Mouse (Mus musculus) neural tube, embryonic 10.5 days (tissue): ENCODE measurements at regions not wholly inside any gene's neighbourhood (a gene's known extent, or its start where the extent isn't known, plus 50 kb on each side); places are given as distances from the start of the nearest gene placed in this dataset.

Experiments used
- DNase-seq: peaks from one replicate; pipeline ENCODE4 v3.0.0-alpha.2; 2017; ENCODE audit warnings: low spot score; ENCODE audit errors: extremely low spot score

DNA sequence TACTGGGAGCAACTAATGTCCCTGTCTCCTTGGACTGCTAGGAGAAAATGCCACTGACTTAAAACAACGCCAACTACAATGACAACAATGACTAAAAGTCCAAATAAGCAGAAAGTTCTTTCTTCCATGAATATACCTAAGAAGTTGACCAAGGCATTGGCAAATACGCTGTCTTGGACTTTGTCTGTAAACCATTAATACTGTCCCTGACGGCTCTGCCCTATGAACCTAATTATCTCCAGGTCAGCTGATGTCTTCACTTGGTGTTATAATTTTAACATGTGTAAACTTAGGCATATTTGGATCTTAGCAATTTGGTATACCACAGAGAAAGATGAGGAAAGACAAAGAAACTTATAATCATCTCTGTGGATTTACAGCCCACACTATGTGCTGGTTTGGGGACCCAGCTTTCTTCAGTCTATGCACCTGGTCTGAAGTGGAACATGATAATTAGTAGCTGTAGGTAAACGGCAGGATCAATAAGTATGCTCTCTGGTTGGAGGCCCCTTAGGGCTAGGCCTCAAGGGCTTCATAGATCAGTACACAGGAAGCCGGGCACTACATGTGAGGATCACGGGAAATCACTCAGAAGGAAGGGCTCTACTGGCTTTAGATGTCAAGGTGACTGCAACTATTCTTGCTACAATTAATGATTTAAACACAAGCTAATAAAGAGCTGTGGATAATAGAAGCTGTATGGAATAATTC, 380.3 kb upstream of the Adgrl2 start:
- no peak for DNase-seq

DNA sequence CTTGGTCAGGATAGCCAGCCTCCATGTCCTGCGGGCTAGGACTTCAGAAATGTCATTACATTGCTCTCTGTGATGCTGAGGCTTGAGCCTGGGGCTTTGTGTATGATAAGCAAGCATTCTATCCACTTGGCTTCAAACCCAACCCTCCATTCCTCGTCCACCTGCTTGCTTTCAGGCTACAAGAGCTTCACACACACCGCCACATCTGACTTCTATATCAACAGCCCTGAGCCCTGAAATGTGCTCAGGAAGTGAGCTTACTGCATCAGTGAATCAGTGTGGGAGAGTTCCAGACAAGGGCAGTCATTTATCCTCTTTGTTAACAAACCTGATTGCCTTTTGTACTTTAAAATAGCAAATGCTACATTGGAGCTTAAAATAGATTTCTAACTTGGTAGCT, 377.5 kb upstream of the Adgrl2 start:
- DNase-seq: no peak

DNA sequence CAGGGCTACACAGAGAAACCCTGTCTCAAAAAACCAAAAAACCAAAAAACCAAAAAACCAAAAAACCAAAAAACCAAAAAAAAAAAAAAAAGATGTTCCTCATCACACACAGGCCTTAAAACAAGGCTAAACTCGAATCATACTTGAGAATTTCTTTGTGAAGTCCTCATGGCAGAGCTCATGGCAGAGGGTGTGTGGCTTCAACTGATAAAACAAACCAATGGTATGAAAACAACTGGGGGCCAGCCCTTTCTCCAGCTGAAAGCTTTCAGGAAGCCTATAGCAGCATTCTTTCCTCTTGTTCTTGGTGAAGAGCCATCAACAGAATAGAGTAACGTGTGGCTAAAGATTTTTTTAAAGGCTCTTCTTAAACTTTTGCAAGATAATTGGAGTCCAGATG, 369.8 kb upstream of the Adgrl2 start:
- DNase-seq: no peak

DNA sequence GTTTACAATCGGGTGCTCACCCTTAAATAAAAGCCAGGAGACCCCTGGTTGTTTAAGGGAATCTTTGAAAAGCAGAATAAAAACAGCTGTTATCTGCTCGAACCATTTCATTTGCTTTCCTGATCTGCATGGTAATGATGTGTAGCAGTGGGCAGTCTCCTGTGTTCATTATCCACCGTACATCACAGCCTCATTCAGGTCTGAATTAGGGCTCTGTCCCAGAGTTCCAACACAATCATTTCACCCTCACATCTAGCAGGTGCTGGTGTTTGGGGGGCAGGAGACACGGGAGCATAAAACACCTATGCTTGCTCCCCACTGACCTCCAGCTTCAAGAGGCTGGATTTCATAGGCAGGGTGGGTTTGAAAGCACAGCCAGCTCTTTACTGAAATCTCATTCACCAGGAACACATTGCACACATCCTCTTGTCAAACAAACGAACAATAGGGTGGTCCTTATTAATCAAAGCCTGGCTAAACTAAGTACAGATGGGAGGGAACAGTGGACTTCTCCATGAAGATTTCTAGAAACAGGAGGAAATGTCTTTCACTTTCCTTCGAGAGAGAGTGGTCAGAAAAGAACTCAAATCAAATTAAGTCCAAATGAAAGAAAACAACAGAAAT, 368.3 kb upstream of the Adgrl2 start:
- DNase-seq: no peak

DNA sequence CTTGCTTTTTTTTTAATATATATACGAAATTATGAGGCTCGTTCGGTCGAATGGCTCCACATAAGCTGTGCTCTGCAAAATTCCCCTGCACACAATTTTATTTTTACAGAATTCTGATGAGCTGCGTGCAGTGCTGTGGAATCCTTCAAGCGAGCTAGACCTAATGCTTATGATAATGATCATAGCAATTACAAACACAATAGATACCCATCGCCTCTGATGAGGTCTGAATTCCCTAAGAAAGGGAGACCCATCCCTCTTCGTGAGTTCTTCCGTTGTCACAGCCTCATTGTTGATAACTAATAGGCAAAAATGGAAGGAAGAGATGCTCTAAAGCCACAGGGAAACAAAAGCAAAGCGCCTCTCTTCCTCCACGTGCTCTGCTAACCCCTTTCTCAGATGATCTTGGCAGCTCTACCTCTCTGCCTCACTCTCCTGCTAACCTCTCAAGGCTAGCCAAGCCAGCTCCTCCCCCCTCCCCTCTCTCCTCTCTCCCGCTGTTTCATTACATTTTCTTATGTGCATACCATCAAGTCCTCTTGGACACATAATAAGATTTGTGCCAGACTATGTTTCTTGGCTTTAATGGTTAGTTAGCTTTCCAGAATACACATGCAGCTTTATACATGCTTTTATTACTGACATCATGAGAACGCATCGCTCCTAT, 367.7 kb upstream of the Adgrl2 start:
- no peak for DNase-seq

DNA sequence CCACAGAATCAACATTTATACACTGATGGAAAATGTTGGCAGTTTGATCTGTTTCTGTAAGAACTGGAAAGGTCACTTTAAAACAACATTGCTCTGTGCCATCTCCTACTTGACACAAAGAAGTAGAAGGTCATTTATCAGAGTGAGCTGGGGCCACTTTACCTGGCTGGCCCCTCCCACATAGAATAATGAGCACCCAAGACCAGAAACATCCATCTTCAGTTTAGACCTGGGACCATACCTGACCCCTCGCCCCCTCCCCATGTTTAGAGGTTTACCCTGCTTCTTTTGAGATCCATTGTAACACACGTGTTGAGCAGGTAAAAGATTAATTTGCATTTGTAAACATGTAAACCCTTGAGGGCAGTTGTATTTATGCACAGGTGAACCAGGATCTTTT, 366.8 kb upstream of the Adgrl2 start:
- no peak for DNase-seq

DNA sequence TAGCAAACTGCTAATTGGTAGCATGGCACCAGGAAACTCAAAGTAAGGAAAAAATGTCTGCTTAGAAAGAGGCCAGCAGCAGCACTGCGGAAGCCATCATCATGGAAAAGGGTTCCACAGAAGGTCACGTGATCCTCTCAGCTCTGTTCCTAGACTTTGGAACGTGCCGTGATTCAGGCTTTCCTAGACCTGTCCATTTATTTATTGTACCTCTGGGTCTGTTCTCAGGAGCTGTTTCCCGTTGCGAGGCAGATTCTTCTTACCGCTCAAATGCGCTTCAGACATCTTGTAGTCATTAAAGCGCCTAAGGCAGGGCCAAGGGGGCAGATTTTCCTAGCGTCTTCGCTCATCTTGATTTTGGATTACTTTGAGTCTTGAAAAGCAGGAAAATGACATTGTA, 365.0 kb upstream of the Adgrl2 start:
- no peak for DNase-seq

DNA sequence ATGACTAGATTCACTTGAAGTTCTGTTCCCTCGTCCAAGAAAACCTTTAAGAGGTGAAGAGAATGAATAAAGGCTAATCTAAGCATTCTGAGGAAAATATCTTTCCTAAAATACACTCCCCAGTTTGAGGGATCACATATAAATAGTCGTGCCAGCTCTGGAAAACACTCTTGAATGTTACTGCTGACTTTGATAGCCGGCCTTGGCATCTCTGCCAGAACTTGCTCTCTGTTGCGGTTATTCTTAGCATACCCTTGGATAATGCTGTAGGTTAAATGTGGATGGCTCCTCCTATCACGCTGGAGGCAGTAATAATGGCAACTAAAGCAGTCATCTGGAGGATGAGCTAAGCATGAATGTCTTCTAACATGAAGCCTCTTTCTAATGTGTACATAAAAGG, 363.6 kb upstream of the Adgrl2 start:
- no peak for DNase-seq

DNA sequence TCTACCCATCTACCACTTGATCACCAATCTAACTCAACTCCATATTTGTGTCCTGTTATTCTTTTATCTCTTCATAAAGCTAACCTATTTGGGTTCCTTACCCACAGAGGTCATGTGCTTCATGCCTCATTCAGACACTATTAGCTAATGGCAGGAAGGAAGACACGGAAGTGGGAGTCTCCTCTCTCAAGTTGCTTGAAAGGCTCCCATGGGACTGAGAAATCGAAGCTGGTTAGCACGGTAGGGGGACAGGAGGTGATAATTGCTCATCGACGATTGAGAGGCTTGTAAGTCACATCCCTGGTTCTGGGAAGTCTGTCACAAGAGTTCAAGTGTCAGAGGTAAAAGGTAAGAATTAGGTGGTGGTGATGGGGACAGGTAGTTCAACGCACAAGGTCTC, 362.2 kb upstream of the Adgrl2 start:
- DNase-seq: no peak

DNA sequence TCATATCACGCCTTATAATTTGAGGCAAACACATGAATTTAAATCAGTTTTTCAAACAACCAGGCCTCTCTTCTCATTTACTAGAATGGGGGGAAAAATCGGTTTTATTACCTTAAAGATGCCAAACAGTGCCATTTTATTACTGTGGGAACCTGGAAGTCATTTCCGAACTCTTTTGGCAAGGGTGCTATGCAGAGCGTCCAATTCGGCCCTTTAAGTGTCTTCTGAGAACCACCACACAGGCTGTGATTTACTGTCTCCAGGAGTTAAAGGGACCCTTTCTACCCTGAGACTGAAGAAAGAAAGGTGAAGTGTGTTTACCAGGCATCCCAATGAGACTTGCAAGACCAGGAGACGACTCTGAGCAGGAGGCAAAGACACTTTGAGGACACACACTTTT, 359.4 kb upstream of the Adgrl2 start:
- DNase-seq: no peak

DNA sequence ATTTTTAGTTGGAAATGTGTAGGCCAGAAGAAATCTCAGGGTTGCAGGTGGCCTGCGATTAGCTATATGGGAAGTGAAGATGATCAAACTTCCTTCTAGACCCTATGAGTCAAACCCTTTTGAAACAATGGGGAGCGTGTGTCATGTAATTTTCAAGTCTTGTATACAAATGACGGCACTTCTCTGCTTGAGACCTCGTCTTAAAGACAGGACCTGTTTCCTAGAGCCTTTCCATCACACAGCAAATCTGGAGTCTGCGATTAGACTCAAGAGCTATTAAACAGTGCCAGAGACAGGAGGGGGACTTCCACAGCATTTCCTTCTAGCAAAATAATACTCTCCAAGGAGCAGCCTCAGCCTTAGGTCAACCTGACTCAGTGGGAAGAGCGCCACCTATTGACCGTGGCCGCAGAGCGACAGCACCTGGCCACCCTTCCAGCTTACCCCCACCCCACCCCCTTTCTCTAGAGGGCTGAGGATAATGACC, 358.9 kb upstream of the Adgrl2 start:
- peak; percentile 46 for DNase-seq

DNA sequence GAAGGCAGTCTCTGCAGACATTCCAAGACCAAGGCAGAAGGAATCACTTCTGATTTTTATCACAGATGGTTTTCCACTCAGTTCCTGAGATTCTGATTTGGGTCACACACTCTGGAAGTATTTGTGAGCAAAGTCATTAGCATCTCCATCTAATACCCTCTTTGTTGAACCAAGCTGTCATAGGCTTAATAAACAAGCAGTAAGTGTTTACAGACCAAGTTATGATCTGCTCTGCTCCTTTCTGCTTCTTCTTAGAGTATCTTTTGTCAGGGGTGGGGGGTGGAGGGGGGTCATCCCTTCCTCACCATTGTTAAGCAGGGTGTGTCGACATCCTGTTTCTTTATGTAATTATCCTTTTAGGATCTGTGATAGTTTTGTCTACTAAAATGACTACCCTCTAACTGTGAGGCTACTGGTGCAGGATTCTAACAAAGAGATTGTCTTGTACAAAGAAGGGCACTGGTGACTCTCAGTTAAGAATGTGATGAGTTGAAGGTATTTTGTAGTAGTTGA, 358.2 kb upstream of the Adgrl2 start:
- DNase-seq: no peak

DNA sequence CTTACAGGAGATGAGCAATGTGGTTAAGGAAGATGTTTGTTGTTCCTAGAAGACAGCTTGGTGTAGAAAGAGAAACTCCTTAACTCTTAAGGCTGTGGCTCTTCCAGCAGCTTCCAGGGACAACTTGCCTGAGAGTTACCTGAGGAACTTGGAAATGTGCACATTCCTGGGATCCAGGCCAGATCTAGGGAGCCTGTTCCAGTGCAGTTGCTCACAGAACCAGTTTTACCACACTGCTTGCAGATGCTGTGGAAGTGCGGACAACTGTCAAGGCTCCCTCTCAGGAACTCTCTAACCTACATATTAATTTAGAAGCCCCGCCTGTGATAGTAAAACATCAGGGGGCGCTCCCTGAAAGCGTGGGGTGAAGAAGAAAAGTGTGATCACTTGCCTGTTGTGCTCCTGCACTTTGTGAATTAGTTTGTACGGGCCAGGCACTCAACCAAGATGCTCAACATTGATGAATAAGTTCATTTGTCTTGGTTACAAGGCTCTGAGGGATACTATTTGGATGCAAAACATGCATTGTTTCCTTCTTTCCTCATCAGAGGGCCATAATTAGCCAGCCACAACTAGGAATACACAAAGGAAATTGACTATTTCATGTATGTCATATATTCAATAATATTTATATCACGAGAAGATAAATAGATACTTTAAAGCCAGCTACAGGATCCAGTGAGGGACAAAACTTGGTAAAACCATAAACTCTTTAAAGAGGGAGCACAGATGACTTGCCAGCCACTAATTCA, 357.1 kb upstream of the Adgrl2 start:
- no peak for DNase-seq

DNA sequence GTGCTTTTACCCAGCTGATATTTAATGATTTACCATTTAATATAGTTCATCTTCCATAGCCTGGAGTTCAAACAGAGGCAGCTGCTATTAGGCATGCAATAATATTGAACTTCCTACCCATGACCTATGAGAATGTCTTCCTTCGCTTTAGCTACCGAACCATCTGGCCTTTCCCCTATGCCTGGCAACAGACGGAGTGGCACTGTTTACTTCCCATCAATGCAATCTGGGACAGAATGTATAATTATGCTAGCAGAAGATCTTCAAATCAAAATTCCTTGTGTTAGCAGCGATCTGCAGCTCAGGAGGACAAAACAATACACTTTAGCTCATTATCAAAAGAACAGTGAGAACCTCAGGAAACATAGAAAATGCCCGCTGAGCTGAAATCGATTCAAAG, 352.2 kb upstream of the Adgrl2 start:
- no peak for DNase-seq

DNA sequence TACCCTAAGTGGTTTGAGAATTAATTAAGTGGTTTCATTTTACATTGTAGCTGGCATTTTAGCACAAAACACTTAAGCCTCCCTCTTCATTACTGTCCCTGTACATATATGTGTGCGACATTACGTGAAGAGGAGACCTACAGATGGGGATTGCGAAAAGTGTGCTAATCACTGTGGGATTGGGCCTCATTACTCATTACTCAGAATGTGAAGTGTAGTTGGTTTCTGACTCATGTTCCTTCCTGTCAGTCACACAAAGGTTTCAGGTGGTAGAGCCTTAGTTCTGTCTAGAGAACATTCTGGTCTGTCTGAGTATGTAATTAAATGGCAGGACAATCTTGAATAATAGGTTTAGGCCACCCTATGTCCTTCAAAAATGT, 349.0 kb upstream of the Adgrl2 start:
- DNase-seq: no peak

DNA sequence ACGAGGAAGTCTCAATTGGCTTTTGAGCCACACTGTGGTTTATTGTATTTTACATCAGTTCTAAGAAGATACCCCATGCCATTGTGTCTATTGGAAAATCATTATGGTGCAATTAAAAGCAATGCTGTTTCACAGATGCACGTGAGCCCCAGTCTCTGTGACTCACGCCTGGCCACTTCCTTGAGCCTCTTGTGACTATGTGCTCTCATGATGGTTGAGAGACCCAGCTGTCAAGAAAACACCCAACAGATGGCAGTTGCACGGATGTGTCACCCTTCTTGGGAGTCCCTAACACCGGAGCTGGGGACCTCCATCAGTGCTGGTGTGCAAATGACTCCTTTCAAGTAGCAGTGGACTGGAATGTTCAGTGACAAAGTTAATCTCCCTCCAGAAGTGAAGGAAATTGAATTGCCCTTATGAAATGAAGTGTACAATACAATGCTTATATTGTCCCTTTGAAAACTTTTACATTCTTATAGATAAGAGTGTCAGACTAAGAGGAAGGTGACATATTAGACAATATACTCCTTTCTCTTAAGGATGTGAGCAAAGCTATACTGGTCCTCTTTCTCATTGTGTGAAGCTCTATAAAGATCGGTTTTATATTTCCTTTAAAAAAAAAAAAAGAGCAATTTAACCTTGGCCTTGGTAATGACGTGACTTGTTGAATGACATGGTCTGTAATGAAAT, 348.5 kb upstream of the Adgrl2 start:
- no peak for DNase-seq

DNA sequence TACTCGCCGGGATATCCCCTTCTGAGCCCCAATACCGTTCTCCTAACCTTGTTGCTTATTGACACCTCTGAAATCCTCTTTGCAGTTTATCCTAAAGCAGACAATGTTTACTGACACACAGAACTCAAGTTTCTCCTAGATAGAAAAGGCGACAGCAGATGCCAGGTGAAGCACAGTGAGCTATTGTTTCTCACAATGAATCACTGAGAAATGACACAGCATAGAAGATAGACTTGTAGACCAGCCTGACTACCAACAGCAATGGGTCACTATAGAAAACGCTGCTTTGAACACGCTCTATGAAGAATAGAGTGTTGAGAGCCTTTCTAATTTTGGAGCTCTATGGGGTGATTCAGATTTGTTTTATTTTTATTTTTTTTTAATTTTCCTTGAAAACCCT, 344.9 kb upstream of the Adgrl2 start:
- DNase-seq: no peak

DNA sequence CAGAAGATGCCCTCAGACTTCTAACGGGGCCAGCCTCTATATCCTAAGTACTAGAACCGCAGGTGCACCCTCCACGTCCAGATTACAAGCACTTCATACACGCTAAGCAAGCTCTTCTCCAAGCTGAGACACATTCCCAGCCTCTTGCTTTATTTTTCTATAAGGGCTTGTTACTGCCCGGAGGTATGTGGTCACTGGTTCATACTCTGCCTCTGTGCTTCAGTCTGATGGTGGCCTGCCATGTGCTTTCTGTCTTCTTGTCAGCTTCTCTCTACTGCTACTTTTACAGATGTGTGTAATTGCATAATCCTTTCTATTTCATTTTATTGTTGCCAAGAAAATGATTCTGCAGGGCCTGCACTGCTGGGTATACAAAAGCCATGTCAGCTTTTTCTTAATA, 343.3 kb upstream of the Adgrl2 start:
- no peak for DNase-seq

DNA sequence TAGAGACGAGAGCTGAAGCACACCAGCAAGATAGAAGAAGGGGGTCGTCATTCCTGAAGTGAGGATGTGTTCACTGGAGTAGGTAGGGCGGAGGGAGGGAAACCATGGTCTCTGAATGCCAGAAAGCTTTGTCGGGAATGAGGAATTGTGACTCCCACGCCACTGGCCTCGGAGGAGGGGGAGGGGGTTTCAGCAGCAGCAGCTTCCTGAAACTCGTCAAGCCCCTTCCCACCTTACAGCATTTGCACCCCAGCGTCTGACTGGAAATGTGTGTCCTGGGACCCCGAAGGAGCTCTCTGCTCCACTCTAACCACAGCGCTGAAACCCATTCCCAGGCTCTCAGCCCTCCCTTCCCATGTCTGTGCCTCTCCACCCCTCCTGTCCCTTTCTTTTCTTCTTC, 342.8 kb upstream of the Adgrl2 start:
- no peak for DNase-seq

DNA sequence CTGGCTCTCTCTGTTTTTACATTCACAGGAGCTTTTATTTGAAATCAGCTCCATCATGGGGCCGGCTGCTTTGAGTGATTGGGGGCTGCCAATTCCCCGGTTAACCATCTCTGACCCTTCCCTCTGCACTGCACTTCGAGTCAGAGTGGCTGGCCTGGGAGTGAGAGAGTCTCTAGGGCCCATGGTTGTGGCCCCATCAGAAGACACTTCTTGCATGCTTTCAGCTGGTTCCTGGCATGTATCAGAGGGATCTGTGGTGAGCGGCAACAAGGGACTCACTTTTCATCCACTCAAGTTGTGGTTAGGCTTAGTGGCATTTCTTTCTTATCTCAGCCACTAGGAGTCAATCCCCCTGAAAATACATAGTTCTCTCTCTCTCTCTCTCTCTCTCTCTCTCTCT, 341.8 kb upstream of the Adgrl2 start:
- no peak for DNase-seq

DNA sequence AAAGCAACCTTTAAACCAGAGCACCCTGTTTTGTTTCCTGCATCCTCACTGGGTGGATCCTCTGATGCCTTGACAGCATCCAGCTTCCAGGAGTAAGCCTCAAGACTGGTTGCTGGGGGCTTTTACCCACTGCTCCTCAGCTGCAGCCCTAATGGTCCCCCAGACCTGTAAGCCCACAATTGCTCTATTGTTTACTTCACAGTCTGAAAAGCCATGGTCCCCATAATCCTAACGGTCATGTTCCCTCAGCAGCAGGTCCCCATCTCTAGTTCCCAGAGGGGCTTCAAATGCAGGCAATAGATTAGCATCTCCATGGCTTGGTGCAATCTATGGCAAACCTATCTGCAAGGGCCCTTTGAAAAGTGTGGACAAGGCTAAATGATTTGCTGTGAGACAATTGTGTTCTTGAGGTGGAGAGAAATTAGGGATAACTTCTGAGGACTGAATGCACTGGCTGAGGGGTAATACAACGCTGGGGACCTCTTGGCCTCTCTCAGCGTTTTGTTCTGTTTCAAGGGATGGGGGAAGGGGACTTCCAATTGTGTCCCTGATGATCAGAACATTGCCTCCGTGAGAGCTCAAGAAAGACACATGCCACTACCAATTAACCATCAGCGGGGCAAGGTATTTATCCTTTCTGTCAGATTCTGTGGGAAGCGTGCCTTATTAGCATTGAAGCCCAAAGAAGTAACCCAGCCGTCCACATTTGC, 341.1 kb upstream of the Adgrl2 start:
- DNase-seq: no peak
